ENCODE assay signal across 17 mouse cellular contexts in genomic region chr12:4342087-4342486, GRCm38 (mm10).
DNase-seq lines count a peak whose midpoint lies in the region; ATAC-seq lines count a peak whose summit lies in the region.
"Had no signal": no experiment of that assay in that cellular context is flagged by ENCODE, and none has a peak within 500 bp of the region (broad histone marks: within the 10 kb centered on the region; RNA-seq: fewer than 3 reads in every experiment).

No protein-coding gene starts in this region.

- no peaks in the 10 kb centered on the region for H3K27me3 ChIP-seq in hindbrain, embryonic 15.5 days
- no peaks in the 10 kb centered on the region for H3K27me3 ChIP-seq in hindbrain, embryonic 11.5 days (ENCODE audit: control insufficient read depth, insufficient read depth, low read length)
- H3K27me3 ChIP-seq in kidney, embryonic 15.5 days = no peaks in the 10 kb centered on the region

- H3K4me1 ChIP-seq in hindbrain, embryonic 15.5 days (replicated peaks) = peaks cover 14% of the 10 kb centered on the region; the same call in 1 of the 2 replicates
- no peaks in the 10 kb centered on the region for H3K4me1 ChIP-seq in hindbrain, embryonic 11.5 days (replicated peaks; ENCODE audit: control insufficient read depth, insufficient read depth, low read length)
- H3K4me1 ChIP-seq in kidney, embryonic 15.5 days = no peaks in the 10 kb centered on the region

- H3K27ac ChIP-seq in hindbrain, embryonic 15.5 days (replicated peaks) = no peak overlapping the region
- no peak overlapping the region for H3K27ac ChIP-seq in hindbrain, embryonic 11.5 days (ENCODE audit: low read depth, low read length)
- H3K27ac ChIP-seq in kidney, embryonic 15.5 days = no peak overlapping the region
- H3K27ac ChIP-seq: gastrocnemius, adult 2 months; heart, adult 2 months had no signal

- H3K4me3 ChIP-seq in hindbrain, embryonic 15.5 days = no peak overlapping the region
- H3K4me3 ChIP-seq in hindbrain, embryonic 11.5 days (ENCODE audit: low read depth, low read length) = no peak overlapping the region
- no peak overlapping the region for H3K4me3 ChIP-seq in kidney, embryonic 15.5 days (replicated peaks)
- H3K4me3 ChIP-seq: gastrocnemius, adult 2 months; heart, adult 2 months had no signal

- WGBS in hindbrain, embryonic 15.5 days = 66% methylated on average over 3 of the region's 3 CpGs
- WGBS in hindbrain, embryonic 11.5 days = 75% methylated on average over 3 of the region's 3 CpGs
- 74% methylated on average over 3 of the region's 3 CpGs for WGBS in kidney, embryonic 15.5 days

- no peaks in the 10 kb centered on the region for H3K9me3 ChIP-seq in hindbrain, embryonic 15.5 days
- H3K9me3 ChIP-seq in hindbrain, embryonic 11.5 days (ENCODE audit: control insufficient read depth, low read length) = no peaks in the 10 kb centered on the region
- no peaks in the 10 kb centered on the region for H3K9me3 ChIP-seq in kidney, embryonic 15.5 days (replicated peaks)

- no peak overlapping the region for H3K4me2 ChIP-seq in hindbrain, embryonic 15.5 days
- no peak overlapping the region for H3K4me2 ChIP-seq in hindbrain, embryonic 11.5 days (replicated peaks; ENCODE audit: low read depth, low read length)
- no peak overlapping the region for H3K4me2 ChIP-seq in kidney, embryonic 15.5 days

- peak; percentile 42; the same call in 1 of the 2 replicates for ATAC-seq in hindbrain, embryonic 15.5 days (ENCODE audit: low FRiP score, low read depth)
- ATAC-seq in hindbrain, embryonic 11.5 days (ENCODE audit: low FRiP score) = no peak
- ATAC-seq in megakaryocyte-erythroid progenitor cell, adult 5-6 weeks (replicated peaks; ENCODE audit: low FRiP score, low TSS enrichment, poor library complexity, severe bottlenecking) = peak; percentile 99
- ATAC-seq in kidney, embryonic 15.5 days (replicated peaks; ENCODE audit: low FRiP score) = no peak
- ATAC-seq in erythroblast, adult 5-6 weeks (replicated peaks; ENCODE audit: low FRiP score, poor library complexity, severe bottlenecking) = no peak
- ATAC-seq: CD4-positive, CD25-positive, alpha-beta regulatory T cell, adult 4 months; inflammation-experienced regulatory T-cells, adult 6 months had no signal

- no peaks in the 10 kb centered on the region for H3K36me3 ChIP-seq in hindbrain, embryonic 15.5 days
- no peaks in the 10 kb centered on the region for H3K36me3 ChIP-seq in hindbrain, embryonic 11.5 days (ENCODE audit: control insufficient read depth, insufficient read depth, low read length)
- H3K36me3 ChIP-seq in kidney, embryonic 15.5 days = 0 out of 2 replicates have a peak, but pooled peaks cover 4% of the 10 kb centered on the region

- DNase-seq in hindbrain, embryonic 11.5 days (ENCODE audit: low spot score) = no peak
- DNase-seq in cerebellum, adult 8-10 months = peak; percentile 14
- peak; percentile 28 to 45 for DNase-seq in cerebellum, postnatal 14 days
- DNase-seq: adrenal gland, postnatal 14 days; gastrocnemius, adult 2 months; heart, adult 2 months; liver; lung, adult 18-20 months; lung, postnatal 4 days; retina, postnatal 1 day; thymus, adult 2 months had no signal

- H3K9ac ChIP-seq in hindbrain, embryonic 15.5 days = no peak overlapping the region
- H3K9ac ChIP-seq in hindbrain, embryonic 11.5 days (ENCODE audit: low read depth, low read length) = no peak overlapping the region
- no peak overlapping the region for H3K9ac ChIP-seq in kidney, embryonic 15.5 days

Comparison
In these comparisons a context has a peak if more than half of its experiments do, and no peak if none do; other contexts are left out.
1. ATAC-seq: peak in hindbrain, embryonic 15.5 days (single experiment) and megakaryocyte-erythroid progenitor cell, adult 5-6 weeks (single experiment); none in hindbrain, embryonic 11.5 days (single experiment), kidney, embryonic 15.5 days (single experiment) and erythroblast, adult 5-6 weeks (single experiment).